Mouse (Mus musculus) skeletal muscle tissue, postnatal 0 days (tissue): Measurements from ENCODE around the gene Cdc42se1. TPM values are rescaled to one million over a fixed set of nuclear protein-coding genes. Genes with fewer than 3 reads are reported as not detected.

Experiments used
- polyA plus RNA-seq: library from polyadenylated mRNA; unstranded; fragments of >200 nt; fragmentation: Nextera tagmentation; extraction: Ambion mirVana; gene quantifications from 2 replicates; pipeline ENCODE4 v1.2.1, GENCODE M21; 2015

Gene Cdc42se1
- 42.7 and 52.8 TPM in 2 replicates for polyA plus RNA-seq

DNA sequence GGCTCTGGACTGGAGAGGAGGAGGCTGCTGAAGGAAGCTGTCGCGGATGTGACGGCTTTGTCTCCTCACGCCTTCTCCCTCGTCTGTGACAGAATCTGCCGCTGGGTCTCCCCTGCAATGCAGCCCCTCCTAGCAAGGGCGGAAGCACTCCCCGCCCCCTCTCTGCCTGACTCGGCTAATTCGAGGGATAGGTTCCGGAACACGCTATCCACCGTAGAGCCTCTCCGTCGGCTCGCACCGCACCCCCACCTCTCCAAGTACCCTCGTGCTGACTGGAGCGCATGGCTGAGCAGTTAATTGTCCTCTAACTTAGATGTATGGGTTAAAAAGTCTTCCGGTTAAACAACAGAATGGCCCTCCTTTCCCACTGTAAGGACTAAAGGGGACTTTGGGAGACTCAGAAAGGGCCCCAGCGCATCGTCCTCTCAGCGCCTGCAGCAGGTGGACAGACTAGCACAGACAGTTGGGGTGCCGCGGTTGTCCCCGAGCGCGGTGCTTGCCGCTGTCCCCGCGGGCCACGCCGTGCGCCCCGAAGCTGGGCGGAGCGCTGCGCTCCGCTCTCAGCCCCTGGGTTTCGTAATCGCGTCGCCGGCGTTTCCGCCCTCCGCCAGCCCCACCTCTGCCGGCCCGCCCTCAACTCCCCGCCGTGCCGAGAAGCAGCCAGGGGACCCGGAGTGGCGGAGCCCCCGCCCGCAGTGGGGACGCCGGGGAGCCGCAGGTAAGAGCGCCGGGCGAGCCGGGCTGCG is at the start of gene Cdc42se1:
Cdc42se1 (plus strand) TSS at position 585 of the 746 bp plus-strand sequence.

DNA sequence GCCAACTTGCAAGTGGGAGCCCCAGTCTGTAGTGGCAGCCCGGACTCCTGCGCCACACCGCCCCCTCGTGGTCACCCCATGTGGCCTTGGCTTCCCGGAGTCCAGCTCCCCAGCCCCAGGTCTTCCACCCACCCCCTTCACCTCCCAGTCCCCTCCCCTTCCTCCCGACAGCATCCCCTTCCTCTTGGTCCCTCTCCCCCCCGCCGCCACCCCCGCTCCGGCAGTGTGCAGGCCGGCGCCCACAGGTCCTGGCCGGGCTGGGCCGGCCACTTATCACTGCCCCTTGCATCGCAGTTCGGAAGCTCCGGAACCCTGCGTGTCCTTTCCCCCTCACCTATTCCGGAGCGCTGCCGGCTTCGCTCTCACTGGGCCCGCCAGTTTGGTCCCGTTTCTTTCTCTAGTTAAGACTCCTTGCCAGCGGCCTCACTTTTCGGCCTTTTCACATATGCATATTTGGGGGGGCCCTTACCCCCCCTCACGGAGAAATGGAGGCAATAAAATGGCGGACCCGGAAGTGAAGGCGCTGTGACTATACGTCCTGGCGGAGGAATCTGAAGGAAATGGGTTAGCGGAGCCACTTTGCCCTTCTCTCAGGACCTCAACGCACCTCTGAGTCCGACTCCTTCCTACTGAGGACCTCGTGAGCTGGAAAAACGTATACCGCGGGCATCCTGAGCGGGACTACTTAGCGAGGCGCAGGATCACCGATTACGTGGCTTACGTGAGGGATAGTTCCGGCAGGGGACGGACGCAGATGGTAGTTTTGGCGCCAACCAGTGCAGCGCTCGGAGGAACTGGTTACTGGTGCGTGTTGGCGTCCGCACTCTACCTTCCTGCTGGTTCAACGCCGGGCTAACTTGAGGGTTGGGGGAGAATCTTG is 11.0 kb upstream of the Cdc42se1 start, which contains the start of gene Gabpb2:
Gabpb2 (minus strand) TSS at position 662 of the 880 bp plus-strand sequence.

DNA sequence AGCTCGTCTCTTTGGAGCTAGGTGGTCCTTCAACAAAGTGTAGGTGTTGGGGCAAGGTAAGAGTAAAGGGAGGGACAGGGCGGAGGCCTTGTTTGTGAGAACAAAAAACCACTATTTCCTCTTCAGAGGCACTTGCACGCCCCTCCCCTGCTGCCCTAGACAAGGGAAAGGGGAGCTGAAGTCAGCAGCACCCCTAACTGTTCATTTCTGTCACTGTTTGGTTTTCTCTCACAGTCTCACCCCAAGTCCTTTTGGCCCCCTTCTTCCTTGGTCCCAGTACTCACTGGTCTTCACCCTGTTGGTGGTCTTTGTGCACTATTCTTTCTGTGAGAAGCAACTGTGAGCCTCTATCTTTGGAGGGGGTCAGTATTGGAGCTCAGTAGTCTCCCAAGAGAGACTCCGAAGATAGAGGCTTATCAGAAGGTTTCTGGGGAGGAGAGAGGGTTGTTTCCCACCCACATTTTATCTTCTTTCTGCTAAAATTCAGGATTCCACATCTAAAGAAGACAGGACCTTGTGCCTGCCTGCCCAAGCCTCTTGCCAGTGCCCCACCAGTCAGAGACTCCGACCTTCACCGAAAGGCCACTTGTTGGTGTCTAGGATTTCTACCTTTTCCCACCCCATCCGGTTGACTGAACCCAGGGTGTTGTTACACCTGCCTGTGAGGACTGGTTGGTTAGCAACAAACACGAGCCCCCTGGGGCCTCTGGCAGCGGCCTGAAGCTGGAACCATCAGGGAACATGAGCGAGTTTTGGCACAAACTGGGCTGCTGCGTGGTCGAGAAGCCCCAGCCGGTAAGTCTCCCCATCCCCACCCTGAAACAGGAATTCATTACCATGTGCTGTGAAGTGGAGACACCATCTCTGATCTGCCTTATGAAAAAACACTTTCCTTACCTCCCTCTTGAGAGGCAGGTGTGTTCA is 3.0 kb downstream of the Cdc42se1 start, which contains the start of gene Mllt11:
Mllt11 (minus strand) TSS at position 874 of the 924 bp plus-strand sequence.

DNA sequence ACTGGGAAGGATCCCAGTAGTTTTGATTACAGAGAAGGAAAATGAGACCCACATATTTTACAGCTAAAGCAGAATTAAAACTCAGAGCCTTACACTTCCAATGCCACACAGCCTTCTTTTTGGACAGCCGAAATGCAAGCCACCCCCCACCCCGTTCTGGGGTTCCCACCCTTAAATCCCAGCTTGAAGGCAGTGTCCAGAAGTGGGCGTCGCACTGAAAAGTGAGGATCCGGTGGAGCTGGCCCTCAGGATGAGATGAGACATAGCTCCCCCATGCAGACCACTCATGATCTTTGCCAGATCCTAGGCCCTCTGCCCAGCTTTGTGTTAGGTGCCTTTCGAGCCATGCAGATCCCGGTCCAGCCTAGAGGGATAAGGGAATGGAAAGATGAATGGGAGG is 13.0 kb downstream of the Cdc42se1 start, which contains the start of gene Gm128:
Gm128 (minus strand) TSS at position 101 of the 400 bp plus-strand sequence.

DNA sequence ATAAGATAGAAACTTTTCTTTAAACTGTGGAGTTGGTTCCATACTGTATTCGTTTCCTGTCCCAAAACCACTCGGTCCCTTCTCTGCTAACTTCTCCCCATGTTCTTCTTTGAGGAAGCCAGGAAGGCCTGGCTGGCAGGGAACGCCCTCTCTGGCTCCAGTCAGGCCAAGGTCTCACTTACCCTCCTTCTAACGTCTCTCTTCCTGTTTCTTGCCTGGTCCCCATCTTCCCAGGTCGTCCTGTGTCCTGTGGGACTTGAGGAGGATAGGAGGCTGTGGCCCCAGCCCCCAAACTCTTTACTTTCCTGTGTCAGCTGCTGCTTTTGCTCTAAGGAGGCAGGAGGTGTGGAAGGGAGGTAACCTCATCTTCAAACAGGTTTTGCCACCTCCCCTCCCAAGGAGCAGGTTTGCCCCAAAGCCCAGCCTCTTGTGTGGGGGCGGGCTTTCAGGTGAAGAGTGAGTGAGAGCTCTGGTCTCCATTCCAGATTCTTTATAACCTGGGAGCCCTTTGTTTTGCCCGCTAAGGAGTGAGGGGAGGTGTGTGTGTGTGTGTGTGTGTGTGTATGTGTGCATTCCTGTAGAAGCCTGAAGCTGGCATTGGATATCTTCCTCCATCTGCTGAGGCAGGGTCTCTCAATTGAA is 22.4 kb downstream of the Cdc42se1 start, which contains the start of gene Bnipl:
Bnipl (minus strand) TSS at position 411 of the 642 bp plus-strand sequence.

DNA sequence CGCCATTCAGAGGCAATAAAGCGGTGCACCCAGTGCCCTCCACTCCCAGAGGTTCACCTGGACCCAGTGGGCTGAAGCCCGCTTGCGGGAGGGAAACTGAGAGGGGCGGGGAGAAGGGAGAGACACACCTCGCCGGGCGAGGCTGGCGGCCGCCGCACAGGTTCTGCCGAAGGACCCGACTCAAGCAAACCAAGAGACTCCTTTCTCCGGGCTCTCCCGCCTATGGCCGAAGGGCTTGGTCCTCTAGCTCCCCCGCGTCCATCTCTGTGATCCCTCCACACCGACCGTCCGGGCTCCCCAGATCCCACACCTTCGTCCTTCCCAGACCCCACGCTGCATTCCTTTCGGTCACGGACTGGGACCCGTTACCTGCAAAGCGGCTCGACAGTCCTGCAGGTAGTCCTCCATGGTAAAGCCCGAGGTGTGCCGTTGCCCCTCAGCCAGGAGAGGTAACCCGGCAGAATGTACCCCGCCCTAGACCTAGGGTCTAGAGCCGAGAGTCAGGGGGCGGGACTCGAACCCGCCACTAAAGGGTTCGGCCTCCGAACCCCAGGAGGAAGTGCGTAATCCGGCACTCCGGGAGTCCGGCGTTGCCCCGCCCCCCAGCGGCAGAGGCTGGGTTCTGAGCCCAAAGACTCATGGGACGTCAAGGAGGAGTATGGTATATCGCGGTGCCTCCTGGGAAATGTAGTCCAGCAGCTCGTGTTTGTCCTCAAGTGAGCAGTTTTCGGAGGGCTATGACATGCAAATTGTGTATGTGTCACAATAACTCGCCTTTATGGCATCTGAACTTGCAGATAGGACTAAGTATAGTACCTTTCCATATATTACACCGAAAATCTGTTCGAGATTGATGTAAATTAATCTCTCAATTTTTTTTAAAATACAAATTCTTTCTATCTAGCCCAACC is 52.9 kb downstream of the Cdc42se1 start, which contains the start of the genes Mindy1 and Prune1:
Mindy1 (plus strand) TSS at position 130 of the 911 bp plus-strand sequence.
Prune1 (minus strand) TSS at position 861 of the 911 bp plus-strand sequence.

Other genes starting within 250 kb of the Cdc42se1 start
- gene Zfp687, start 213.3 kb upstream of the Cdc42se1 start, polyA plus RNA-seq = 8.7 and 8.9 TPM in 2 replicates
- 239 and 251 TPM in 2 replicates for gene Psmd4, start 186.1 kb upstream of the Cdc42se1 start, polyA plus RNA-seq
- gene Pip5k1a, start 121.8 kb upstream of the Cdc42se1 start, polyA plus RNA-seq = 11.1 and 11.3 TPM in 2 replicates
- 70.5 and 72.7 TPM in 2 replicates for gene Vps72, start 117.7 kb upstream of the Cdc42se1 start, polyA plus RNA-seq
- gene Tmod4, start 104.3 kb upstream of the Cdc42se1 start, polyA plus RNA-seq = 226 and 267 TPM in 2 replicates
- 61.6 and 62.7 TPM in 2 replicates for gene Scnm1, start 94.7 kb upstream of the Cdc42se1 start, polyA plus RNA-seq
- gene Lysmd1, start 94.6 kb upstream of the Cdc42se1 start, polyA plus RNA-seq = 11.3 and 11.4 TPM in 2 replicates
- gene Tnfaip8l2, start 86.4 kb upstream of the Cdc42se1 start, polyA plus RNA-seq = 6.2 and 9.2 TPM in 2 replicates
- 13.3 and 17.6 TPM in 2 replicates for gene Sema6c, start 68.3 kb upstream of the Cdc42se1 start, polyA plus RNA-seq
- gene Gabpb2, start 10.8 kb upstream of the Cdc42se1 start, polyA plus RNA-seq = 3.7 and 4.0 TPM in 2 replicates
- 19.1 and 23.1 TPM in 2 replicates for gene Mllt11, start 3.4 kb downstream of the Cdc42se1 start, polyA plus RNA-seq
- gene Gm128, start 12.9 kb downstream of the Cdc42se1 start, polyA plus RNA-seq = 0.13 and 0.23 TPM in 2 replicates
- gene Bnipl, start 22.5 kb downstream of the Cdc42se1 start, polyA plus RNA-seq = 0.68 TPM in 1 of 2 replicates, not detected in the other
- 29.2 and 32.7 TPM in 2 replicates for gene Mindy1, start 52.6 kb downstream of the Cdc42se1 start, polyA plus RNA-seq
- gene Prune1, start 53.3 kb downstream of the Cdc42se1 start, polyA plus RNA-seq = 68.2 and 79.3 TPM in 2 replicates
- 0.45 and 1.9 TPM in 2 replicates for gene Anxa9, start 78.4 kb downstream of the Cdc42se1 start, polyA plus RNA-seq
- 62.6 and 73.1 TPM in 2 replicates for gene Cers2, start 86.1 kb downstream of the Cdc42se1 start, polyA plus RNA-seq
- 9.6 and 10.0 TPM in 2 replicates for gene Setdb1, start 128.5 kb downstream of the Cdc42se1 start, polyA plus RNA-seq
- gene 4930558C23Rik, start 174.1 kb downstream of the Cdc42se1 start, polyA plus RNA-seq = not detected in 2 replicates
- 19.9 and 21.1 TPM in 2 replicates for gene Arnt, start 205.7 kb downstream of the Cdc42se1 start, polyA plus RNA-seq